Mouse (Mus musculus): ENCODE measurements around the gene Mast4.
A peak's percentile ranks its signal among the peaks of the same experiment; 100 is the strongest.

Gene Mast4

GRCm38 (mm10) chr13:103059995-103060652, 274.2 kb downstream of the Mast4 start:
- no peak for DNase-seq (ENCODE audit: inconsistent ontology term)

GRCm38 (mm10) chr13:103056451-103056850, 277.8 kb downstream of the Mast4 start:
- DNase-seq (ENCODE audit: inconsistent ontology term), result peak; percentile 64

- DNase-seq (ENCODE audit: inconsistent ontology term), result no peak
Observed at GRCm38 (mm10) chr13:103052661-103053060, 281.6 kb downstream of the Mast4 start.

- no peak for DNase-seq (ENCODE audit: inconsistent ontology term)
Observed at GRCm38 (mm10) chr13:103048954-103049353, 285.3 kb downstream of the Mast4 start.

- DNase-seq (ENCODE audit: inconsistent ontology term), result no peak
Observed at GRCm38 (mm10) chr13:103043692-103044091, 290.6 kb downstream of the Mast4 start.

- no peak for DNase-seq (ENCODE audit: inconsistent ontology term)
Observed at GRCm38 (mm10) chr13:103043011-103043410, 291.3 kb downstream of the Mast4 start.

GRCm38 (mm10) chr13:103037466-103037865, 296.8 kb downstream of the Mast4 start:
- no peak for DNase-seq (ENCODE audit: inconsistent ontology term)

- no peak for DNase-seq (ENCODE audit: inconsistent ontology term)
Observed at GRCm38 (mm10) chr13:103029377-103029776, 304.9 kb downstream of the Mast4 start.

- DNase-seq (ENCODE audit: inconsistent ontology term), result no peak
Observed at GRCm38 (mm10) chr13:103027456-103028078, 306.7 kb downstream of the Mast4 start.

- no peak for DNase-seq (ENCODE audit: inconsistent ontology term)
Observed at GRCm38 (mm10) chr13:103025461-103025860, 308.8 kb downstream of the Mast4 start.

GRCm38 (mm10) chr13:103018481-103018880, 315.8 kb downstream of the Mast4 start:
- no peak for DNase-seq (ENCODE audit: inconsistent ontology term)

- DNase-seq (ENCODE audit: inconsistent ontology term), result no peak
Observed at GRCm38 (mm10) chr13:103017661-103018060, 316.6 kb downstream of the Mast4 start.

- DNase-seq (ENCODE audit: inconsistent ontology term), result peak; percentile 65
Observed at GRCm38 (mm10) chr13:103015131-103015750, 319.1 kb downstream of the Mast4 start.

GRCm38 (mm10) chr13:103014631-103015030, 319.7 kb downstream of the Mast4 start:
- no peak for DNase-seq (ENCODE audit: inconsistent ontology term)

GRCm38 (mm10) chr13:103014222-103014621, 320.1 kb downstream of the Mast4 start:
- DNase-seq (ENCODE audit: inconsistent ontology term), result peak; percentile 14

GRCm38 (mm10) chr13:103005227-103005626, 329.1 kb downstream of the Mast4 start:
- DNase-seq (ENCODE audit: inconsistent ontology term), result no peak

- DNase-seq (ENCODE audit: inconsistent ontology term), result no peak
Observed at GRCm38 (mm10) chr13:103001831-103002230, 332.5 kb downstream of the Mast4 start.

GRCm38 (mm10) chr13:103000891-103001290, 333.4 kb downstream of the Mast4 start:
- no peak for DNase-seq (ENCODE audit: inconsistent ontology term)

- DNase-seq (ENCODE audit: inconsistent ontology term), result no peak
Observed at GRCm38 (mm10) chr13:102994098-102994497, 340.2 kb downstream of the Mast4 start.

- DNase-seq (ENCODE audit: inconsistent ontology term), result no peak
Observed at GRCm38 (mm10) chr13:102992680-102993423, 341.4 kb downstream of the Mast4 start.

GRCm38 (mm10) chr13:102991928-102992327, 342.4 kb downstream of the Mast4 start:
- DNase-seq (ENCODE audit: inconsistent ontology term), result no peak

- DNase-seq (ENCODE audit: inconsistent ontology term), result no peak
Observed at GRCm38 (mm10) chr13:102991196-102991595, 343.1 kb downstream of the Mast4 start.
